Mouse (Mus musculus) cortical plate, adult 2 months (tissue): ENCODE measurements around the gene Cwc22. TPM values are rescaled to one million over a fixed set of nuclear protein-coding genes. Genes with fewer than 3 reads are reported as not detected.

Experiments used
- H3K27ac ChIP-seq: fragments of 200-500 bp; 2 replicates; pipeline ENCODE4 v1.5.1; 2012; ENCODE audit warnings: low read length, control low read depth, inconsistent platforms; ENCODE audit not compliant: insufficient read depth
- H3K4me1 ChIP-seq: fragments of 200-500 bp; 2 replicates; pipeline ENCODE4 v1.6.1; 2011; ENCODE audit warnings: low read length; ENCODE audit not compliant: control insufficient read depth, insufficient read depth
- H3K4me3 ChIP-seq: fragments of 200-500 bp; 2 replicates; pipeline ENCODE4 v1.5.1; 2011; ENCODE audit warnings: mild to moderate bottlenecking, low read length, control low read depth; ENCODE audit not compliant: insufficient read depth
- CTCF ChIP-seq: fragments of 200-500 bp; IDR thresholded peaks from 2 replicates; pipeline ENCODE4 v1.5.1; 2011; ENCODE audit warnings: mild to moderate bottlenecking, control low read depth, low read length; ENCODE audit not compliant: insufficient read depth; ENCODE audit errors: extremely low read depth
- POLR2A ChIP-seq: fragments of 200-500 bp; IDR thresholded peaks from 2 replicates; pipeline ENCODE4 v1.6.1; 2011; ENCODE audit warnings: mild to moderate bottlenecking, low read length, control low read depth; ENCODE audit not compliant: insufficient read depth; ENCODE audit errors: extremely low read depth
- polyA plus RNA-seq: library from polyadenylated mRNA; depleted of rRNA; stranded (reverse); fragments of >200 nt; gene quantifications from 2 replicates; pipeline ENCODE4 v1.2.3, GENCODE M21; 2012; rRNA removed

The Cwc22 gene
- polyA plus RNA-seq, 1 experiment, result 23.4 TPM

DNA sequence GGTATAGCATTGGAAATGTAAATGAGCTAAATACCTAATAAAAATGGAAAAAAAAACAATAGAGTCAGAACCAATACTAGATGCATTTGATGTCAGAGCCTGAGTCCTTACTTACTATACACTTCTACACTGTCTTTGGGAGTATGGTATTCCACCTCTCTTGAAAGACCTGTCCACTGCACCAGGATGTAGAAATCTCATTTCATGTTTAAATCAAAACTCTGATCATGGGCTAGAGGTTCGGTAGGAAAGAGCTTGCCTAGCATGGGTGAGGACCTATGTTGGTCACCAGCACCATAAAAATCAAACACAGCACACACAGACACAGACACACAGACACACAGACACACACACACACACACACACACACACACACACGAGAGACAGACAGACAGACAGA is 73.5 kb downstream of the Cwc22 start:
- Histone ChIP-seq H3K27ac (no peak overlapping the region), H3K4me1 (no peaks in the 10 kb centered on the region), H3K4me3 (no peak overlapping the region)
- TF ChIP-seq CTCF, result no peak
- TF ChIP-seq POLR2A, result no peak

- H3K4me1 ChIP-seq, result no peaks in the 10 kb centered on the region
- no peak overlapping the region for H3K27ac ChIP-seq
- TF ChIP-seq CTCF, result no peak
- TF ChIP-seq POLR2A, result no peak
Measured at GRCm38 (mm10) chr2:77871146-77871545, 75.0 kb downstream of the Cwc22 start.

GRCm38 (mm10) chr2:77869729-77870280 is 76.4 kb downstream of the Cwc22 start:
- no peak for TF ChIP-seq CTCF
- TF ChIP-seq POLR2A, result no peak
- no peak overlapping the region for H3K27ac ChIP-seq
- no peaks in the 10 kb centered on the region for H3K4me1 ChIP-seq
- H3K4me3 ChIP-seq, result no peak overlapping the region

More at GRCm38 (mm10) chr2:77871146-77871545, 75.0 kb downstream of the Cwc22 start:
- no peak overlapping the region for H3K4me3 ChIP-seq

GRCm38 (mm10) chr2:77863934-77864333 is 82.2 kb downstream of the Cwc22 start:
- Histone ChIP-seq H3K4me1 (no peaks in the 10 kb centered on the region), H3K27ac (0 out of 2 replicates have a peak overlapping the region, but pooled peaks have one; percentile 1), H3K4me3 (0 out of 2 replicates have a peak overlapping the region, but pooled peaks have one; percentile 3)
- TF ChIP-seq POLR2A, result no peak
- TF ChIP-seq CTCF, result no peak

DNA sequence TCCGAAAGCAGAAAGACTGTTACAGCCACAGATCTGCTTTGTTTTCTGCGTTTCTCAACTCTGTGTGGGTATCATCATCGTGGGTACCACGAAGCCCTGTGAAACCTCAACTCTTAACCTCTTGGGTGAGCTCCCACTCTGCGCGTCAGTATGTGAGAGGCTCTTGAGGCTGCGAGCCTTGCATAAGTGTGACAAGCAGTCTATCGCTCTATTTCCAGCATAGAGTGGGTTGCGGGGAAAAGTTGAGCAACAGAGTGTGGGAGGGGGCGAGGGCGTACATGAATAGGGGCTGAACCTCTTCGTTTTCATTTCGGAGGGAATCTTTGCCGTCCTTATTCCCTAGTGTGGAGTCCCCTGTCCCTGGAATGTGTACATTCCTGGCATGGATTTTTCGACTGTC is 82.7 kb downstream of the Cwc22 start:
- Histone ChIP-seq H3K4me1 (no peaks in the 10 kb centered on the region), H3K4me3 (0 out of 2 replicates have a peak overlapping the region, but pooled peaks have one; percentile 3), H3K27ac (no peak overlapping the region)
- no peak for TF ChIP-seq POLR2A
- TF ChIP-seq CTCF, result no peak

GRCm38 (mm10) chr2:77841464-77841863 is 104.7 kb downstream of the Cwc22 start:
- H3K27ac ChIP-seq, result no peak overlapping the region

GRCm38 (mm10) chr2:77839587-77839986 is 106.6 kb downstream of the Cwc22 start:
- H3K27ac ChIP-seq, result no peak overlapping the region
- H3K4me1 ChIP-seq, result peaks cover 4% of the 10 kb centered on the region
- TF ChIP-seq CTCF (no peak), POLR2A (no peak)
- H3K4me3 ChIP-seq, result no peak overlapping the region

More at GRCm38 (mm10) chr2:77841464-77841863, 104.7 kb downstream of the Cwc22 start:
- Histone ChIP-seq H3K4me1 (peaks cover 4% of the 10 kb centered on the region), H3K4me3 (no peak overlapping the region)
- no peak for TF ChIP-seq CTCF
- TF ChIP-seq POLR2A, result 0 out of 2 replicates have a peak, but pooled peaks have one; percentile 3

DNA sequence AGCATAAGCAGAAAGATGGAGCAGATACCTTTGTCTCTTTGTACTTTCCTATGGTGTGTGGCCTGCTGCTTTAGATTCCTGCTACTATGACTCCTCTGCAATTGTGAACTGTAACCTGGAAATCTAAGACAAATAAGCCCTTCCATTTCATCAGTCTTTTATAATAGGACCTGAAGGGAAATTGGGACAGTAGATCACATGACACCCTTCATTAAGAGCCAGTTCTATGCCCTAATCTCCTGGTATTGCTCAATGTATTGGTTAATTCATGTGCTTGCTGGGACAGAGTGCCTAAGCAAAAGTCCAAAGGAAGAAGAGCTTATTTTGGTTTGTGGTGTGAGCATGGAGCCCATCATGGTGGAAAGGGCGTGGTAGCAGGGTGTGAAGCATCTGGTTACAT is 107.5 kb downstream of the Cwc22 start:
- H3K27ac ChIP-seq, result no peak overlapping the region
- H3K4me3 ChIP-seq, result no peak overlapping the region
- TF ChIP-seq POLR2A, result no peak
- no peak for TF ChIP-seq CTCF

DNA sequence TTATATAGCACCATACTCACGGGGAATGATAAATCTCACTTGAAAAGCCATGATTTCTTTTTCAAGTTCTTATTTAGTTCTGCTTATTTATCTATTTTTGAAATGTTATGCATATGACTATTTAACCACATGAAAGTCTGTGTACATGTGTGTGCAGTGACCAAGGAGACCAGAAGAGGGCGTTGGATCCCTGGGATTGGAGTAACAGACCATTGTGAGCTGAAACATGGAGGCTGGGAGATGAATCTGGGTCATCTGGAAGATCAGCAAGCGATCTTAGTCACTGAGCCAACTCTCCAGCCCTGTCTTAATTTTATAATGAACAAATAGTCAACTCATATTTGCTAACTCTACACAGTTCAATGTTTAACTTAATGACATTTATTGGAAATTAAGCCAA is 110.4 kb downstream of the Cwc22 start:
- TF ChIP-seq POLR2A (no peak), CTCF (no peak)
- no peak overlapping the region for H3K27ac ChIP-seq
- peaks cover under 1% of the 10 kb centered on the region; the same call in 1 of the 2 replicates for H3K4me1 ChIP-seq
- no peak overlapping the region for H3K4me3 ChIP-seq

More for the DNA sequence above, 107.5 kb downstream of the Cwc22 start:
- H3K4me1 ChIP-seq, result peaks cover 4% of the 10 kb centered on the region

Other genes starting within 250 kb of the Cwc22 start
- 36.6 and 39.1 TPM in 2 replicates for gene Zfp385b, start 126.7 kb downstream of the Cwc22 start, polyA plus RNA-seq